Mouse (Mus musculus) cerebellum, adult 2 months (tissue): ENCODE measurements around the gene 4932429P05Rik. TPM values are rescaled to one million over a fixed set of nuclear protein-coding genes. Genes with fewer than 3 reads are reported as not detected.

Experiments used
- DNase-seq, 2 experiments: peaks; one replicate each; pipeline ENCODE4 v3.0.0; 2021
- H3K27ac ChIP-seq: fragments of 200-500 bp; 2 replicates; pipeline ENCODE4 v1.5.1; 2012; ENCODE audit warnings: low read length, control low read depth, inconsistent platforms; ENCODE audit not compliant: insufficient read depth
- H3K27me3 ChIP-seq: fragments of 200-500 bp; 2 replicates; pipeline ENCODE4 v1.6.1; 2012; ENCODE audit warnings: inconsistent platforms, mild to moderate bottlenecking, low read length, moderate library complexity; ENCODE audit not compliant: control insufficient read depth, insufficient read depth
- H3K4me1 ChIP-seq: fragments of 200-500 bp; 2 replicates; pipeline ENCODE4 v1.6.1; 2011; ENCODE audit warnings: low read length; ENCODE audit not compliant: control insufficient read depth, insufficient read depth
- H3K4me3 ChIP-seq: fragments of 200-500 bp; replicated peaks from 2 replicates; pipeline ENCODE3; 2011; ENCODE audit warnings: mild to moderate bottlenecking, low read depth, low read length, control low read depth; ENCODE audit not compliant: insufficient read depth
- CTCF ChIP-seq: fragments of 200-500 bp; IDR thresholded peaks from 2 replicates; pipeline ENCODE4 v1.5.1; 2011; ENCODE audit warnings: low read depth, mild to moderate bottlenecking, control low read depth, low read length, moderate library complexity, borderline replicate concordance; ENCODE audit not compliant: insufficient read depth
- POLR2A ChIP-seq: fragments of 200-500 bp; IDR thresholded peaks from 2 replicates; pipeline ENCODE4 v1.6.1; 2011; ENCODE audit warnings: low read length, control low read depth, borderline replicate concordance; ENCODE audit not compliant: insufficient read depth
- polyA plus RNA-seq: library from polyadenylated mRNA; depleted of rRNA; stranded (reverse); fragments of >200 nt; gene quantifications from 2 replicates; pipeline ENCODE4 v1.2.3, GENCODE M21; 2012; rRNA removed

Gene 4932429P05Rik
- polyA plus RNA-seq: not detected in 2 replicates

DNA sequence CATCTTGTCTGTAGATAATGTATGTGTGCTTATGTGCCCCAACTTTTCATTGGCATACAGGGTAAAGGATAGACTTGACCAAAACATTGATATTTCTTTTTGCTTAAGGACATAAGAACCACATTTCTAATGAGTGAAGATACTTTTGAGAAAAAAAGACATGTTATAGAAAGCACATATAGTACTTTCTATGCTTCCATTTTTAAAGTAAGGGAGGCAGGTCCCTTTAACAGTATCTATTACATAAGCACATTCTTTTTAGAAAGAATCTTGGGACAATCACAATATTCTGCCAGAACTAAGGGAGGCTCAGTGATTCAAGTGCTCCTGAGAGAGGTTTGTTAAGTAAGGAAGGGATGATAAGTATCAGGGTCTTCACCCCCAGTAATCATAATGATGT lies at the start of gene 4932429P05Rik:
Gene 4932429P05Rik (plus strand): TSS at position 301 of the 400 bp plus-strand sequence.
- TF ChIP-seq POLR2A: no peak
- no peak for TF ChIP-seq CTCF

More for the DNA sequence above, at the start of gene 4932429P05Rik:
- H3K27me3 ChIP-seq: no peaks in the 10 kb centered on the region
- H3K4me3 ChIP-seq: no peak within 1 kb of the TSS
- no peaks in the 10 kb centered on the region for H3K4me1 ChIP-seq
- DNase-seq: no peak
- H3K27ac ChIP-seq: no peak within 1 kb of the TSS

Other genes with a start within 250 kb of the 4932429P05Rik start
- gene 4930415L06Rik, start 180.6 kb downstream of the 4932429P05Rik start, polyA plus RNA-seq: not detected in 2 replicates